Mouse (Mus musculus) CH12.LX (cell line): ENCODE data around the gene Prrt2. TPM values are rescaled to one million over a fixed set of nuclear protein-coding genes. Genes with fewer than 3 reads are reported as not detected.

ENCODE experiments used
- DNase-seq: peaks from one replicate; pipeline ENCODE4 v3.0.0-alpha.2; 2013; ENCODE audit errors: extremely low read depth
- H3K27ac ChIP-seq: 2 replicates; pipeline ENCODE4 v1.5.1; 2012; ENCODE audit warnings: low read depth, mild to moderate bottlenecking, control low read depth, moderate library complexity; ENCODE audit not compliant: insufficient read depth
- H3K27me3 ChIP-seq: replicated peaks from 2 replicates; pipeline ENCODE3; 2012; ENCODE audit warnings: inconsistent platforms
- H3K36me3 ChIP-seq, 2 experiments: replicated peaks in 1 of 2; 2 replicates each; pipeline versions ENCODE3 to v1.6.1; 2012; ENCODE audit warnings: inconsistent platforms in 1 of 2, low read length in 1 of 2, mild to moderate bottlenecking in 1 of 2, mixed read lengths in 1 of 2, moderate library complexity in 1 of 2; ENCODE audit not compliant: control insufficient read depth in 1 of 2, insufficient read depth in 1 of 2
- H3K4me1 ChIP-seq, 2 experiments: 2 replicates each; pipeline ENCODE4 v1.6.1; 2012; ENCODE audit warnings: inconsistent platforms in 1 of 2, moderate library complexity in 1 of 2; ENCODE audit not compliant: insufficient read depth in 2 of 2, control insufficient read depth in 1 of 2
- H3K4me2 ChIP-seq: 2 replicates; pipeline ENCODE4 v1.6.1; 2012; ENCODE audit warnings: low read depth, mild to moderate bottlenecking, control low read depth; ENCODE audit not compliant: poor library complexity, insufficient read depth, severe bottlenecking
- H3K4me3 ChIP-seq, 3 experiments: fragments of 150-350 bp in 1 of 3; sonication (generic) in 1 of 3; replicated peaks in 1 of 3; 2 replicates each; pipeline versions ENCODE3 to v1.5.1; 2011 to 2012; ENCODE audit warnings: low read depth in 2 of 3, low read length in 2 of 3, mild to moderate bottlenecking in 2 of 3, moderate library complexity in 2 of 3, control low read depth in 1 of 3, improper control_type of control experiment in 1 of 3, inconsistent platforms in 1 of 3, mixed read lengths in 1 of 3; ENCODE audit not compliant: poor library complexity in 1 of 3
- H3K79me2 ChIP-seq: replicated peaks from 2 replicates; pipeline ENCODE4 v1.6.1; 2012; ENCODE audit warnings: mild to moderate bottlenecking, moderate library complexity; ENCODE audit not compliant: control insufficient read depth, poor library complexity, insufficient read depth, severe bottlenecking; ENCODE audit errors: extremely low read depth
- H3K9ac ChIP-seq: 2 replicates; pipeline ENCODE4 v1.6.1; 2012; ENCODE audit warnings: low read depth, mild to moderate bottlenecking, control low read depth, moderate library complexity; ENCODE audit not compliant: insufficient read depth
- H3K9me3 ChIP-seq: replicated peaks from 2 replicates; pipeline ENCODE3; 2012; ENCODE audit warnings: low read length, inconsistent platforms, mixed read lengths
- BHLHE40 ChIP-seq: IDR thresholded peaks from 2 replicates; pipeline ENCODE4 v1.6.1; 2011; ENCODE audit warnings: mild to moderate bottlenecking, low read depth, low read length, improper control_type of control experiment
- CHD1 ChIP-seq: IDR thresholded peaks from 2 replicates; pipeline ENCODE4 v1.6.1; 2012; ENCODE audit warnings: low read depth, low read length, improper control_type of control experiment, inconsistent platforms
- CHD2 ChIP-seq: IDR thresholded peaks from 2 replicates; pipeline ENCODE4 v1.6.1; 2011; ENCODE audit warnings: low read length, improper control_type of control experiment
- EP300 ChIP-seq: IDR thresholded peaks from 2 replicates; pipeline ENCODE4 v1.6.1; 2011; ENCODE audit warnings: low read length, improper control_type of control experiment
- ETS1 ChIP-seq: conservative IDR thresholded peaks from 2 replicates; pipeline ENCODE4 v1.6.1; 2012; ENCODE audit warnings: low read depth, mild to moderate bottlenecking, inconsistent platforms, low read length, improper control_type of control experiment, moderate library complexity
- GABPA ChIP-seq: IDR thresholded peaks from 2 replicates; pipeline ENCODE4 v1.6.1; 2012; ENCODE audit warnings: low read depth, low read length, improper control_type of control experiment, inconsistent platforms; ENCODE audit not compliant: insufficient replicate concordance
- JUN ChIP-seq: IDR thresholded peaks from 2 replicates; pipeline ENCODE4 v1.6.1; 2011; ENCODE audit warnings: low read depth, mild to moderate bottlenecking, low read length, improper control_type of control experiment, moderate library complexity; ENCODE audit not compliant: insufficient read depth
- JUND ChIP-seq: conservative IDR thresholded peaks from 2 replicates; pipeline ENCODE4 v1.6.1; 2011; ENCODE audit warnings: low read depth, low read length, improper control_type of control experiment
- KAT2A ChIP-seq: IDR thresholded peaks from 2 replicates; pipeline ENCODE4 v1.6.1; 2012; ENCODE audit warnings: low read length, improper control_type of control experiment, inconsistent platforms; ENCODE audit not compliant: insufficient replicate concordance
- MAFK ChIP-seq: IDR thresholded peaks from 2 replicates; pipeline ENCODE4 v1.6.1; 2011; ENCODE audit warnings: low read length, improper control_type of control experiment; ENCODE audit not compliant: insufficient replicate concordance
- MEF2A ChIP-seq: IDR thresholded peaks from 2 replicates; pipeline ENCODE4 v1.6.1; 2014; ENCODE audit warnings: low read depth, mild to moderate bottlenecking, inconsistent platforms, low read length, improper control_type of control experiment, borderline replicate concordance
- MXI1 ChIP-seq: IDR thresholded peaks from 2 replicates; pipeline ENCODE4 v1.6.1; 2011; ENCODE audit warnings: mild to moderate bottlenecking, low read depth, low read length, improper control_type of control experiment
- MYC ChIP-seq: IDR thresholded peaks from 2 replicates; pipeline ENCODE4 v1.6.1; 2011; ENCODE audit warnings: low read depth, mild to moderate bottlenecking, improper control_type of control experiment, low read length
- NELFE ChIP-seq: IDR thresholded peaks from 2 replicates; pipeline ENCODE4 v1.6.1; 2011; ENCODE audit warnings: low read depth, low read length, improper control_type of control experiment
- POLR2A ChIP-seq: IDR thresholded peaks from 2 replicates; pipeline ENCODE4 v1.6.1; 2011; ENCODE audit warnings: low read depth, mild to moderate bottlenecking, improper control_type of control experiment, low read length
- SIN3A ChIP-seq: IDR thresholded peaks from 2 replicates; pipeline ENCODE4 v1.6.1; 2012; ENCODE audit warnings: low read length, improper control_type of control experiment, inconsistent platforms
- SMC3 ChIP-seq: IDR thresholded peaks from 2 replicates; pipeline ENCODE4 v1.6.1; 2011; ENCODE audit warnings: low read depth, low read length, improper control_type of control experiment
- TBP ChIP-seq: conservative IDR thresholded peaks from 2 replicates; pipeline ENCODE4 v1.6.1; 2011; ENCODE audit warnings: low read depth, low read length, improper control_type of control experiment
- ZKSCAN1 ChIP-seq: IDR thresholded peaks from 2 replicates; pipeline ENCODE4 v1.6.1; 2012; ENCODE audit warnings: low read depth, inconsistent platforms, low read length, improper control_type of control experiment, borderline replicate concordance
- dilution Hi-C: fragments of 300-500 bp; cut with MboI; formaldehyde crosslinking; loops from 2 replicates; pipeline ENCODE4 v1.14.3; 2020; ENCODE audit warnings: low sequenced_read_pairs; ENCODE audit not compliant: extremely low pct_unique_long_range_greater_than_20kb, extremely low pct_ligation_motif_present
- in situ Hi-C: fragments of 300-500 bp; cut with MboI; formaldehyde crosslinking; loops from 3 replicates; pipeline ENCODE4 v1.14.3; 2019; ENCODE audit warnings: low sequenced_read_pairs, low pct_ligation_motif_present, low pct_unique_long_range_greater_than_20kb, mixed read lengths
- polyA plus RNA-seq: library from polyadenylated mRNA; unstranded; fragments of >175 nt; gene quantifications from 2 replicates; pipeline ENCODE4 v1.2.1, GENCODE M21; 2012; ENCODE audit warnings: low read depth; ENCODE audit not compliant: insufficient read length
- total RNA-seq, 2 experiments: library from RNA; depleted of rRNA; stranded (reverse); fragments of 300-350 nt in 1 of 2; fragments of >200 nt in 1 of 2; gene quantifications; 2 replicates each; pipeline ENCODE4 v1.2.3; 2012 to 2014

The Prrt2 gene
- total and polyA plus RNA-seq, 3 experiments: 1.2 TPM; not detected in 2

- peaks cover 19 to 55% of the 10 kb centered on the region in 2 experiments for H3K36me3 ChIP-seq
- H3K79me2 ChIP-seq: peaks cover 10% of the 10 kb centered on the region
- H3K4me3 ChIP-seq: no peak overlapping the region
- no peak overlapping the region for H3K9ac ChIP-seq
- DNase-seq: no peak
- H3K4me1 ChIP-seq: peaks cover 24 to 70% of the 10 kb centered on the region in 2 experiments
- no peak overlapping the region for H3K27ac ChIP-seq
- no peak overlapping the region for H3K4me2 ChIP-seq
- in situ Hi-C loops (loop anchor here (5.0 to 10.0 kb wide), 2 partner anchors 56 to 314 kb away; partner anchors contain the start of gene Coro1a), dilution Hi-C loops (no loop called here)
- TF ChIP-seq EP300: no peak
- no peak for TF ChIP-seq MAFK
- no peak for TF ChIP-seq JUND
- no peaks in the 10 kb centered on the region for H3K9me3 ChIP-seq
- no peaks in the 10 kb centered on the region for H3K27me3 ChIP-seq
Observed at GRCm38 (mm10) chr7:127018416-127019305, 2.4 kb downstream of the Prrt2 start.

GRCm38 (mm10) chr7:127017950-127018345 is 3.1 kb downstream of the Prrt2 start:
- peaks cover 23 to 70% of the 10 kb centered on the region in 2 experiments; a peak in 3 of 4 replicates for H3K4me1 ChIP-seq

More at GRCm38 (mm10) chr7:127017950-127018345, 3.1 kb downstream of the Prrt2 start:
- in situ Hi-C loops: loop anchor here (5.0 to 10.0 kb wide), 2 partner anchors 56 to 313 kb away; partner anchors contain the start of gene Coro1a
- Histone ChIP-seq H3K4me2 (no peak overlapping the region), H3K9ac (peak overlapping the region; percentile 10; the same call in 1 of the 2 replicates), H3K79me2 (peaks cover 12% of the 10 kb centered on the region), H3K4me3 (no peak overlapping the region), H3K36me3 (peaks cover 13 to 54% of the 10 kb centered on the region in 2 experiments), H3K27me3 (no peaks in the 10 kb centered on the region), H3K27ac (no peak overlapping the region)
- DNase-seq: no peak
- dilution Hi-C loops: no loop called here
- no peak for TF ChIP-seq SIN3A
- TF ChIP-seq ZKSCAN1: no peak
- TF ChIP-seq CHD2: no peak
- TF ChIP-seq ETS1: no peak
- no peak for TF ChIP-seq NELFE
- no peak for TF ChIP-seq CHD1
- no peak for TF ChIP-seq MXI1
- TF ChIP-seq TBP: no peak
- TF ChIP-seq SMC3: no peak
- no peak for TF ChIP-seq JUN
- no peak for TF ChIP-seq MEF2A
- TF ChIP-seq POLR2A: no peak
- TF ChIP-seq GABPA: no peak
- TF ChIP-seq KAT2A: no peak
- no peak for TF ChIP-seq BHLHE40
- no peak for TF ChIP-seq MYC
- TF ChIP-seq, all 38 proteins: peak for 0
- no peaks in the 10 kb centered on the region for H3K9me3 ChIP-seq
